Mouse (Mus musculus): Measurements from ENCODE around the gene Cdkn2d.

- TF ChIP-seq USF1 (IDR thresholded peaks at IDR 0.05; ENCODE audit: low read depth) (no peak), POLR2A (IDR thresholded peaks at IDR 0.05; ENCODE audit: insufficient read length, low read depth) (no peak), REST (IDR thresholded peaks at IDR 0.05; ENCODE audit: insufficient read depth, insufficient read length) (no peak), CEBPB (IDR thresholded peaks at IDR 0.05; ENCODE audit: insufficient read depth, poor library complexity, severe bottlenecking) (no peak), POLR2AphosphoS2 (IDR thresholded peaks at IDR 0.05; ENCODE audit: insufficient read length, low read depth) (no peak)
These were observed 4.5 kb downstream of the Cdkn2d start for GRCm38 (mm10) chr9:21286753-21287152.
